Mouse (Mus musculus) spleen, adult 18-20 months (tissue): ENCODE results near the gene Lrrc3b.

ENCODE experiments used
- DNase-seq, 2 experiments: peaks; one replicate each; pipeline ENCODE4 v3.0.0; 2022; ENCODE audit warnings: mixed read lengths in 2 of 2

Gene Lrrc3b

GRCm38 (mm10) chr14:15438485-15439157 is at the start of gene Lrrc3b:
Lrrc3b (minus strand) TSS chr14:15438987.
- no peak for DNase-seq

- no peak for DNase-seq
Measured at GRCm38 (mm10) chr14:15477668-15478067, 38.9 kb upstream of the Lrrc3b start.

GRCm38 (mm10) chr14:15438096-15438484 is 697 bp downstream of the Lrrc3b start:
- no peak for DNase-seq

GRCm38 (mm10) chr14:15437501-15437941 is 1.3 kb downstream of the Lrrc3b start:
- DNase-seq: no peak

GRCm38 (mm10) chr14:15437046-15437445 is 1.7 kb downstream of the Lrrc3b start:
- DNase-seq: no peak

- no peak for DNase-seq
Measured at GRCm38 (mm10) chr14:15436586-15436985, 2.2 kb downstream of the Lrrc3b start.

GRCm38 (mm10) chr14:15432396-15432795 is 6.4 kb downstream of the Lrrc3b start:
- no peak for DNase-seq

GRCm38 (mm10) chr14:15421624-15422023 is 17.2 kb downstream of the Lrrc3b start:
- no peak for DNase-seq

- no peak for DNase-seq
Measured at GRCm38 (mm10) chr14:15410686-15411534, 27.9 kb downstream of the Lrrc3b start.

- DNase-seq: no peak
Measured at GRCm38 (mm10) chr14:15385536-15385935, 53.3 kb downstream of the Lrrc3b start.

GRCm38 (mm10) chr14:15384972-15385371 is 53.8 kb downstream of the Lrrc3b start:
- DNase-seq: no peak

- no peak for DNase-seq
Measured at GRCm38 (mm10) chr14:15384532-15384931, 54.3 kb downstream of the Lrrc3b start.

GRCm38 (mm10) chr14:15383133-15383532 is 55.7 kb downstream of the Lrrc3b start:
- DNase-seq: no peak

- no peak for DNase-seq
Measured at GRCm38 (mm10) chr14:15377368-15377767, 61.4 kb downstream of the Lrrc3b start.

- DNase-seq: no peak
Measured at GRCm38 (mm10) chr14:15376786-15377185, 62.0 kb downstream of the Lrrc3b start.

GRCm38 (mm10) chr14:15374271-15374670 is 64.5 kb downstream of the Lrrc3b start:
- no peak for DNase-seq

GRCm38 (mm10) chr14:15372985-15373384 is 65.8 kb downstream of the Lrrc3b start:
- no peak for DNase-seq

GRCm38 (mm10) chr14:15365045-15365444 is 73.7 kb downstream of the Lrrc3b start:
- no peak for DNase-seq

GRCm38 (mm10) chr14:15359893-15360292 is 78.9 kb downstream of the Lrrc3b start:
- DNase-seq: no peak

- DNase-seq: no peak
Measured at GRCm38 (mm10) chr14:15359134-15359533, 79.7 kb downstream of the Lrrc3b start.

GRCm38 (mm10) chr14:15355512-15355911 is 83.3 kb downstream of the Lrrc3b start:
- DNase-seq: peak; percentile 37 to 74

- no peak for DNase-seq
Measured at GRCm38 (mm10) chr14:15354299-15354698, 84.5 kb downstream of the Lrrc3b start.

GRCm38 (mm10) chr14:15333130-15333529 is 105.7 kb downstream of the Lrrc3b start:
- DNase-seq: no peak

GRCm38 (mm10) chr14:15331370-15331769 is 107.4 kb downstream of the Lrrc3b start:
- no peak for DNase-seq
